Mouse (Mus musculus) C2C12 (cell line): ENCODE measurements at regions not wholly inside any gene's neighbourhood (a gene's known extent, or its start where the extent isn't known, plus 50 kb on each side); places are given as distances from the start of the nearest gene placed in this dataset.
A peak's percentile ranks its signal among the peaks of the same experiment; 100 is the strongest.

Experiments used
- H3K27me3 ChIP-seq: one replicate; pipeline ENCODE4 v1.6.1; 2011; ENCODE audit not compliant: control insufficient read depth, insufficient read depth, insufficient read length
- H3K36me3 ChIP-seq: one replicate; pipeline ENCODE4 v1.6.1; 2011; ENCODE audit not compliant: control insufficient read depth, insufficient read depth
- H3K4me3 ChIP-seq: one replicate; pipeline ENCODE4 v1.5.1; 2011; ENCODE audit warnings: mild to moderate bottlenecking, control low read depth; ENCODE audit not compliant: poor library complexity, insufficient read depth, severe bottlenecking
- H3K79me2 ChIP-seq: one replicate; pipeline ENCODE4 v1.6.1; 2011; ENCODE audit not compliant: control insufficient read depth, insufficient read depth
- H3K79me3 ChIP-seq: one replicate; pipeline ENCODE4 v1.6.1; 2011; ENCODE audit warnings: low read depth, control low read depth
- H3ac ChIP-seq: one replicate; pipeline ENCODE3; 2011; ENCODE audit warnings: low read depth; ENCODE audit not compliant: control insufficient read depth, insufficient read length
- CEBPB ChIP-seq: IDR thresholded peaks from one replicate; pipeline ENCODE4 v1.6.1; 2011; ENCODE audit warnings: low read depth, mild to moderate bottlenecking, control low read depth, moderate library complexity
- CTCF ChIP-seq: IDR thresholded peaks from one replicate; pipeline ENCODE4 v1.5.1; 2011; ENCODE audit not compliant: control insufficient read depth, insufficient read depth, insufficient read length
- FOSL1 ChIP-seq: IDR thresholded peaks from one replicate; pipeline ENCODE4 v1.8.0; 2011; ENCODE audit warnings: mild to moderate bottlenecking, low read length; ENCODE audit not compliant: poor library complexity, insufficient read depth, severe bottlenecking
- MAX ChIP-seq: IDR thresholded peaks from one replicate; pipeline ENCODE4 v1.6.1; 2011; ENCODE audit warnings: mild to moderate bottlenecking, control low read depth
- MYOD1 ChIP-seq: IDR thresholded peaks from one replicate; pipeline ENCODE4 v1.6.1; 2011; ENCODE audit warnings: low read depth; ENCODE audit not compliant: control insufficient read depth, insufficient read length
- MYOG ChIP-seq: IDR thresholded peaks from one replicate; pipeline ENCODE4 v1.6.1; 2011; ENCODE audit not compliant: control insufficient read depth, insufficient read length; ENCODE audit errors: extremely low read depth
- USF1 ChIP-seq: IDR thresholded peaks from one replicate; pipeline ENCODE4 v1.6.1; 2011; ENCODE audit warnings: low read depth, mild to moderate bottlenecking, control low read depth, moderate library complexity

GRCm38 (mm10) chr3:52763660-52764059 lies 253.4 kb downstream of the Cog6 start:
- no peaks in the 10 kb centered on the region for H3K36me3 ChIP-seq
- no peak overlapping the region for H3K4me3 ChIP-seq
- no peak for TF ChIP-seq FOSL1
- TF ChIP-seq CEBPB, result no peak
- TF ChIP-seq MYOG, result no peak
- TF ChIP-seq MYOD1, result no peak
- TF ChIP-seq MAX, result no peak
- no peak for TF ChIP-seq USF1
- TF ChIP-seq CTCF, result no peak
- H3K79me2 ChIP-seq, result no peaks in the 10 kb centered on the region
- no peaks in the 10 kb centered on the region for H3K79me3 ChIP-seq
- H3K27me3 ChIP-seq, result no peaks in the 10 kb centered on the region
- H3ac ChIP-seq, result no peak overlapping the region

- H3K36me3 ChIP-seq, result no peaks in the 10 kb centered on the region
- H3K79me2 ChIP-seq, result no peaks in the 10 kb centered on the region
- TF ChIP-seq USF1 (no peak), CTCF (no peak), MAX (no peak), CEBPB (no peak), MYOG (no peak), FOSL1 (no peak), MYOD1 (no peak)
- no peak overlapping the region for H3K4me3 ChIP-seq
- H3K79me3 ChIP-seq, result no peaks in the 10 kb centered on the region
- no peaks in the 10 kb centered on the region for H3K27me3 ChIP-seq
- H3ac ChIP-seq, result no peak overlapping the region
These were observed 254.5 kb downstream of the Cog6 start for GRCm38 (mm10) chr3:52762549-52762948.

- TF ChIP-seq MYOD1, result no peak
- TF ChIP-seq FOSL1, result no peak
- no peak for TF ChIP-seq CEBPB
- no peak for TF ChIP-seq CTCF
- no peak for TF ChIP-seq MYOG
- TF ChIP-seq USF1, result no peak
- Histone ChIP-seq H3K4me3 (no peak overlapping the region), H3K79me2 (no peaks in the 10 kb centered on the region)
These were observed 257.2 kb downstream of the Cog6 start for GRCm38 (mm10) chr3:52759846-52760245.

GRCm38 (mm10) chr3:52758561-52758960 lies 258.5 kb downstream of the Cog6 start:
- Histone ChIP-seq H3K4me3 (no peak overlapping the region), H3K27me3 (no peaks in the 10 kb centered on the region), H3K36me3 (no peaks in the 10 kb centered on the region), H3K79me2 (no peaks in the 10 kb centered on the region), H3ac (no peak overlapping the region), H3K79me3 (no peaks in the 10 kb centered on the region)
- TF ChIP-seq CTCF (peak; percentile 22), FOSL1 (no peak), MAX (no peak)

More at GRCm38 (mm10) chr3:52759846-52760245, 257.2 kb downstream of the Cog6 start:
- no peaks in the 10 kb centered on the region for H3K36me3 ChIP-seq
- no peaks in the 10 kb centered on the region for H3K79me3 ChIP-seq
- no peak overlapping the region for H3ac ChIP-seq
- H3K27me3 ChIP-seq, result no peaks in the 10 kb centered on the region

- no peaks in the 10 kb centered on the region for H3K79me2 ChIP-seq
- no peaks in the 10 kb centered on the region for H3K27me3 ChIP-seq
- H3K79me3 ChIP-seq, result no peaks in the 10 kb centered on the region
- H3ac ChIP-seq, result no peak overlapping the region
- TF ChIP-seq FOSL1 (no peak), CTCF (no peak), MYOD1 (no peak), CEBPB (no peak)
- H3K4me3 ChIP-seq, result no peak overlapping the region
- H3K36me3 ChIP-seq, result no peaks in the 10 kb centered on the region
These were observed 260.2 kb downstream of the Cog6 start for GRCm38 (mm10) chr3:52756816-52757215.

GRCm38 (mm10) chr3:52756006-52756405 lies 261.0 kb downstream of the Cog6 start:
- H3K79me2 ChIP-seq, result no peaks in the 10 kb centered on the region
- no peaks in the 10 kb centered on the region for H3K36me3 ChIP-seq
- H3K27me3 ChIP-seq, result no peaks in the 10 kb centered on the region
- H3K4me3 ChIP-seq, result no peak overlapping the region
- H3K79me3 ChIP-seq, result no peaks in the 10 kb centered on the region
- TF ChIP-seq CEBPB, result no peak
- no peak for TF ChIP-seq MYOG
- H3ac ChIP-seq, result no peak overlapping the region
